Mouse (Mus musculus): Measurements from ENCODE around the gene Gm44596. TPM values are rescaled to one million over a fixed set of nuclear protein-coding genes. Genes with fewer than 3 reads are reported as not detected.

The Gm44596 gene
- total RNA-seq, 2 experiments from 2014 or later = not detected

GRCm38 (mm10) chr6:128425046-128425445 lies 49.7 kb downstream of the Gm44596 start:
- no peak for DNase-seq (ENCODE audit: low spot score in 2 of 2)

DNA sequence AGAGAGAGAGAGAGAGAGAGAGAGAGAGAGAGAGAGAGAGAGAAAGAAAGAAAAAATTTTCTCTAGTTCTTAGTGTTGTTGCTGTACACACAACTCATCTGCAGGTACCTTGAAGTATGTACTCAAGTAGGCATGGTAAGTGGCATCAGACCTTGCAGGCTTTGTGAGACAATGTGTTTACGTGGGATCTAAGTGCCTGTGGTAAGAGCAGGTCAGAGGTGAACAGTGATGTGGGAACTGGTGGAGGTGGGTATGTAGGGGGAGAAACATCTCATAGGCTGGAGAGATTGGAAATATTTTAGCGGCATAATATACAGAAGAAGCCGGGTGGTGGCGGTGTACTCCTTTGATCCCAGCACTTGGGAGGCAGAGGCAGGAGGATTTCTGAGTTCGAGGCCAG lies 52.3 kb downstream of the Gm44596 start:
- DNase-seq (ENCODE audit: low spot score in 2 of 2) = no peak

- DNase-seq (ENCODE audit: low spot score in 2 of 2) = no peak
Measured at GRCm38 (mm10) chr6:128429300-128429699, 54.0 kb downstream of the Gm44596 start.

- no peak for DNase-seq (ENCODE audit: low spot score in 2 of 2)
Measured at GRCm38 (mm10) chr6:128429826-128430225, 54.5 kb downstream of the Gm44596 start.

GRCm38 (mm10) chr6:128432356-128432915 lies 57.1 kb downstream of the Gm44596 start:
- no peak for DNase-seq (ENCODE audit: low spot score in 2 of 2)

GRCm38 (mm10) chr6:128433566-128433965 lies 58.3 kb downstream of the Gm44596 start:
- no peak for DNase-seq (ENCODE audit: low spot score in 2 of 2)

DNA sequence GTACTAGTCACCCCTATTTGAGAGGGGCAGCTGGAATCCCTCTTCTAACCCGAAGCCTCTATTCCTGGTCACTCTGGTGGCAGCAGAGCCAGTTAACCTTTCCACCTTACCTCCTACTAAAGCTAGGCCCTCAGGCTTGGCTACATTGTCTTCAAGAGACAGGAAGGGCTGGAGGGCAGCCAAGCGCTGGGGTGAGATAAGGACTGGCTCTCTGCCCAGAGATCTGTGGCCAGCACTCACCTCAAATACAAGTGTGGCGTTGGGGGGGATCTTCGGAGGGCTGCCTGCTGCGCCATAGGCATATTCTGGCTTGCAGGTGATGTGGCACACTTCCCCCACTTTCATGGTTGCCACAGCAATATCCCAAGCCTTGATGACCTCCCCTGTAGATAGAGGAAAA lies 60.2 kb downstream of the Gm44596 start:
- peak; percentile 30 to 62 for DNase-seq (ENCODE audit: low spot score in 2 of 2)

DNA sequence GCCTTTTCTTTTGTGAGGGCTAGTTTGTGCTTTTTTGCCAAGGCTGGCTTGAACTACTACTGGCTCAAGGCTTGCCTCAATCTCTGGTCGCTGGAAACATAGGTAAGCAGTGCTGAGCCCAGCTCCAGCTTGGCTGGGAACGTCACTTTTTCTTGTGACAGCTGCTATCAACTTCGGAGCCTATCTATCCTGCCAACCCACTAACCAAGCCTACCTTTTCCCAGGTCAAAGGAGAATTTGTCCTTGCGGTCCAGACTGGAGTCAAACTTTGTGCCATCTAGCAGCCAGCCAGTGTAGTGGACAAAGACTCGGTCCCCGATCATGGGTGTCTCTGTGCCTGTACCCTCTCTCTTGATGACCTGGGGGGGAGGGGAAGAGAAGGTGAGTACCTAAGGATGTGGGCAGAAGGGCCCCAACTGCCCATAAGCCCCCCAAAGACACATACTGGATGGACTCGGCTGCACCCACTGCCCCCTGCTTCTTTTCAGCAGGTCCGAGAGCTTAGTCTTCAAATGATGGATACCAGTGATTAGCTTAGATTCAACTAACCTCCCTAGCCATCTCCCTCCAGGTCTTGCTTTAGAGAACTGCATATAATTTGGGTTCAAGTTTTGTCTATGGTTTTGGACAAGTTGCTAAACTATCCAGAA lies 61.2 kb downstream of the Gm44596 start:
- DNase-seq (ENCODE audit: low spot score in 2 of 2) = no peak

DNA sequence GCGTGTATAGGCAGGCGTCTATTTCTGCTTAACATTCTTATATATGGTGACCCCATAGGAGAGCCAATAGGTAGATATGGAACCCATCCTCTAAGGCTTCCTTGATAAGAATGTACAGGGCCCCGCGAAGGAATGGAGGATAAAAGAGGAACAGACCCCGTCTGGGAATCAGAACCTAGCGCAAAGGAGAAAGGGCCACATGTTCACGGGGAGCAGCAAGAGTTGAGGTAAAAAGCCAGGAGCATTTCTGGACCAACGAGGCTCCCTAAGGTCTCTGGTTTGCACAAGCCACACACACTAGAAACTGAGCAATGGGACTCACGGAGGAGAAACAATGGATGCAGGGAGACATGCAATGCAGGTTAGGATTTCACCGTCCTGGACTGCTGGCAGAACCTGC lies 62.0 kb downstream of the Gm44596 start:
- DNase-seq (ENCODE audit: low spot score in 2 of 2) = no peak

GRCm38 (mm10) chr6:128437731-128438316 lies 62.5 kb downstream of the Gm44596 start:
- peak; percentile 42 to 60 for DNase-seq (ENCODE audit: low spot score in 2 of 2)

DNA sequence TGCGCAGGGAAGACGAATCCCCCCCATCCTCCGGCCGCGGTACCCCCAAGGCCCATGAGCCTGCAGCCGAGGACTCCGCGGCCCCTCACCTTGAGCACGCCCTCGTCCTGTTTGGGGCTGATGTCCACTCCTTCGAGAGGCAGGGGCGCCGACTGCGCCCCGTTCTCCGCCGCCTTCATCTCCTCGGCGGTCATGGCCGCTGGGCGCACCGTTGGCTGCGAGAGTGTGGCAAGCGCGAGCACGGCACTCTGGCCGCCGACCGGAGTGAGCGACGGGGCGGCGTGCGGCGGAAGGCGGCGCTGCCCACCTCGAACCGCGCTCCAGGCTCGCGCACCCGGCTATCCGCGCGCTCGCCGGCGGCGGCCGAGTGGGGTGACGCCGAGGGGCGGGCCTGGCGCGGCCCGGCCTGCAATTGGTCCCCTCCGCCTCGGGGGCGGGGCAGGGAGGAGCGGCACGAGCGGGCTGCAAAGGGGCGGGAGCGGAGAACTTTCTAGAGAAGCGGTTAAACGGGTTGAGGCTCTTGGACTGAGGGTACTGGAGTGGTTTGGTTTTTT lies 63.1 kb downstream of the Gm44596 start, which contains the start of gene Fkbp4:
Gene Fkbp4 (minus strand): TSS at position 361 of the 554 bp plus-strand sequence.
- peak; percentile 83 to 93 for DNase-seq (ENCODE audit: low spot score in 2 of 2)

GRCm38 (mm10) chr6:128438871-128439341 lies 63.6 kb downstream of the Gm44596 start:
- no peak for DNase-seq (ENCODE audit: low spot score in 2 of 2)

DNA sequence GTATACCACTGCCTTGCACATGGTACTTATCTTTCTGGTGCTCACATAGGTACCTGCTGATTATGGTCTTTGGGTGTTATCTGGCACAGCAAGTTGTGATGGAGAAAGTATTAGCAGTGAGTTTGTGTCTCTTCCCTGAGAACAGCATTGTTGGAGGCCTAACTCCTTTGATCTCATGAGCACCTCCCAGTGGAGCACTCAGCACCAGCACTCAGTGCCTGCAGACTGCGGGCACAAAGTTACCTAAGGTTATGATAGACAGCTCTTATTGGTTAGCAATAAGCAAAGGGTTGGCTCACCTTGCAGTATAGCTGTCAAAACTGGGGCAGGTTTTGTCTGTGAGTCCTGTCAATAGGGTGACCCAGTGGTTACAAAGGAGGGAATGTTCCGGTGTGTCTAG lies 64.9 kb downstream of the Gm44596 start:
- no peak for DNase-seq (ENCODE audit: low spot score in 2 of 2)

- DNase-seq (ENCODE audit: low spot score in 2 of 2) = no peak
Measured at GRCm38 (mm10) chr6:128445761-128446535, 70.6 kb downstream of the Gm44596 start.

DNA sequence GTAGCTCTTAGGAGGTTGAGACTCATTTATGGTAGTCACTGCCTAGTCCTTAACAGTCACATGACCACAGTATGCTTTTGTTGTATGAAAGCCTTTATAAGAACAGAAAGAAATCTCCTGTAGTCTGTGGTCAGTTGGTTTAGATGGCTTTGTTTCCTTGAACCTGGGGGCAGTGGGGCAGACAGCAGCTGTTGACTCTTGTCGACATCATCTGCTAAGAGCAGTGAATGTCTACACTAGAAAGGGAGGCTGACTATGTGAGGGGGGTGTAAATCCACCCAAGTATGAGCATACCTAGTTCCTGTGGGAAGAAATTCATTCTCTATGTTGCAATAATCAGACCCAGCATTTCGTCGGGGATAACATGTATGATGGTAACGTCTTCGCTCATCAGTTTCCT lies 71.8 kb downstream of the Gm44596 start:
- no peak for DNase-seq (ENCODE audit: low spot score in 2 of 2)

GRCm38 (mm10) chr6:128455835-128456605 lies 80.7 kb downstream of the Gm44596 start:
- DNase-seq (ENCODE audit: low spot score in 2 of 2) = no peak
